Mouse (Mus musculus): ENCODE measurements around the gene Igf1. TPM values are rescaled to one million over a fixed set of nuclear protein-coding genes. Genes with fewer than 3 reads are reported as not detected.

Igf1 gene
- polyA plus RNA-seq, 1 experiment, result 73.2 TPM

- TF ChIP-seq CTCF (IDR thresholded peaks at IDR 0.05; ENCODE audit: borderline replicate concordance, insufficient read depth, low read length) (no peak), POLR2A (IDR thresholded peaks at IDR 0.05; ENCODE audit: low read depth, low read length) (no peak)
- no peak overlapping the region for H3K27ac ChIP-seq (ENCODE audit: insufficient read depth, low read length)
- H3K4me3 ChIP-seq (ENCODE audit: insufficient read depth, low read length), result no peak overlapping the region
- H3K4me1 ChIP-seq (ENCODE audit: control insufficient read depth, insufficient read depth, low read length), result 0 out of 2 replicates have a peak, but pooled peaks cover 3% of the 10 kb centered on the region
These were observed 35.2 kb downstream of the Igf1 start for GRCm38 (mm10) chr10:87893272-87893671.

GRCm38 (mm10) chr10:87894461-87895120 lies 36.5 kb downstream of the Igf1 start:
- Histone ChIP-seq H3K4me3 (ENCODE audit: insufficient read depth, low read length) (no peak overlapping the region), H3K27ac (ENCODE audit: insufficient read depth, low read length) (no peak overlapping the region), H3K4me1 (ENCODE audit: control insufficient read depth, insufficient read depth, low read length) (no peaks in the 10 kb centered on the region)
- no peak for TF ChIP-seq POLR2A (IDR thresholded peaks at IDR 0.05; ENCODE audit: low read depth, low read length)
- no peak for TF ChIP-seq CTCF (IDR thresholded peaks at IDR 0.05; ENCODE audit: borderline replicate concordance, insufficient read depth, low read length)

DNA sequence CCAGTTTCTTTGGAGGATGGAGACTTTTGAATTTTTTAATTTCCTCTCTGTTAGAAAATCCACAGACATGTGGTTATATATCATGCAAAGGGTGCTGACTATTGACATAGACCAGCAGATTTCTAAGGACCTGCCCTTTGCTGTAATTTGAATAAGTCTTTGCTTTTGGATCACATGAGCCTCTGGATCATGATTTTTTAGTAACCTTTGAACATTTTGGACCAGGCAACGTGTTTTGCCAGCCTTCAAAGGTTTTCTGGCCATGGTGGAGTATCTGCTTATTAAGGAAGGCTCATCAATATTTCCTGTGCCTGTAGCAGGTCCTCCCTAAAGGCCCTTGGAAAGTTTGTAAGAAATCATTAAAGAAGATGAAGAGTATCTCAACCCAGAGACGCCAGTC lies 37.3 kb downstream of the Igf1 start:
- no peak for TF ChIP-seq POLR2A (IDR thresholded peaks at IDR 0.05; ENCODE audit: low read depth, low read length)
- TF ChIP-seq CTCF (IDR thresholded peaks at IDR 0.05; ENCODE audit: borderline replicate concordance, insufficient read depth, low read length), result no peak
- Histone ChIP-seq H3K27ac (ENCODE audit: insufficient read depth, low read length) (no peak overlapping the region), H3K4me1 (ENCODE audit: control insufficient read depth, insufficient read depth, low read length) (no peaks in the 10 kb centered on the region), H3K4me3 (ENCODE audit: insufficient read depth, low read length) (no peak overlapping the region)

GRCm38 (mm10) chr10:87897331-87897730 lies 39.3 kb downstream of the Igf1 start:
- TF ChIP-seq CTCF (IDR thresholded peaks at IDR 0.05; ENCODE audit: borderline replicate concordance, insufficient read depth, low read length) (no peak), POLR2A (IDR thresholded peaks at IDR 0.05; ENCODE audit: low read depth, low read length) (no peak)
- Histone ChIP-seq H3K4me3 (ENCODE audit: insufficient read depth, low read length) (no peak overlapping the region), H3K4me1 (ENCODE audit: control insufficient read depth, insufficient read depth, low read length) (no peaks in the 10 kb centered on the region), H3K27ac (ENCODE audit: insufficient read depth, low read length) (no peak overlapping the region)

DNA sequence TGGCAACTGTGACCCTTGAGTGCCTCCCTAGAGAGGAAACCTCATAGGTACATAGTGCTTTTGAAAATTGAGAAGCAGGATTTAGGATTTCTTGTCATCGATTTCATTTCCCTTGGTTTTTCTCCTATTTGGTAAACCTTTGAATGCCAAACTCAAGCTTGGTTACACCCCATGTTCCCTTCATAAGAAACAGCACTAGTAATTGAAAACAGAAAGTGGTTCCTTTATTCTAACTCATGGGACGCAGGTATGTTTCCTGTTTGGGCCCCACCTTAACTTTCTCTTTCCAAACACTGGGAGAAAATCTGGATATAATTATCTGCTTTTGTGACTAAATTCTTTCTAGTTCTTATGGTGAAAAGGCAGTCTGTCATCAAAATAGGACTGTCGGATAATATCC lies 40.8 kb downstream of the Igf1 start:
- H3K27ac ChIP-seq (ENCODE audit: insufficient read depth, low read length), result no peak overlapping the region
- no peaks in the 10 kb centered on the region for H3K4me1 ChIP-seq (ENCODE audit: control insufficient read depth, insufficient read depth, low read length)
- TF ChIP-seq CTCF (IDR thresholded peaks at IDR 0.05; ENCODE audit: borderline replicate concordance, insufficient read depth, low read length) (no peak), POLR2A (IDR thresholded peaks at IDR 0.05; ENCODE audit: low read depth, low read length) (no peak)

DNA sequence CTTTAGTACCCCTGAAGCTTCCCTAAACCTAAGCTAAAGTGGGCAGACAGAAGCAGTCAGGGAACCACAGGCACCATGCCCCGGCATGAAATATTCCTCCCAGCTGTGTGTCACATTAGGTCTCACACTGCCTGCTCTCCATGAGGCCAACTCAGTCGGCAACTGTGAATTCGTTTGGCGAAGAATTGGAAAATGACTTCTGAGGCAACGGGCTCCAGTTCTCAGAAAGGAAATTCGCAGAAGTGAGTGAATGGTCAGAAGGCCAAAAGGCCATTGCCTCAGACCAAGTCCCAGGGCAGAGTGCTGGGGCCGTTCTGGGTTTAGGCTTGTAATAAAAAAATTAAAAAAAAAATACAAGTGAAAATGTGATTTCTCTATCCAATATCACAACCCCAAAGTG lies 43.9 kb downstream of the Igf1 start:
- Histone ChIP-seq H3K4me3 (ENCODE audit: insufficient read depth, low read length) (no peak overlapping the region), H3K27ac (ENCODE audit: insufficient read depth, low read length) (no peak overlapping the region), H3K4me1 (ENCODE audit: control insufficient read depth, insufficient read depth, low read length) (peaks cover 3% of the 10 kb centered on the region; the same call in 1 of the 2 replicates)
- TF ChIP-seq CTCF (IDR thresholded peaks at IDR 0.05; ENCODE audit: borderline replicate concordance, insufficient read depth, low read length), result no peak
- no peak for TF ChIP-seq POLR2A (IDR thresholded peaks at IDR 0.05; ENCODE audit: low read depth, low read length)

More for the DNA sequence above, 40.8 kb downstream of the Igf1 start:
- no peak overlapping the region for H3K4me3 ChIP-seq (ENCODE audit: insufficient read depth, low read length)

DNA sequence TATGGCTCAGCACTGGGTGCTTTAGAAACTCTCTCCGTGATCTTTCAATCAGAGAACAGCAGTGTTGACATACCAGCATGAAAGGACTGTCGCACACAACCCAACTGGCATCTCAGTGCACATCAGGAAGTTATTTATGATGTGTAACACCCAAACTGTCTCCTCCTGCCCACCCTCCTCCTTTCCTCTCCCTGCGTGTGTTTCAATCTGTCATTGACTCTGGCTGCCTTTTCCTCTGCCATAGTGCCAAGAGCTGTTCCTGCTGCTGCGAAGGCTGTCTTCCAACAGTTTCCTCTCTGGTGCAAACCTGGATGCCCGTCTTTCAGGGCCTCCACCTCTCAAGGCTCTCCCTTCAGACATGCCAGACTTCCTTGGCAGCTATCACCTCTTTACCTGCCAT lies 46.3 kb downstream of the Igf1 start:
- Histone ChIP-seq H3K4me3 (ENCODE audit: insufficient read depth, low read length) (no peak overlapping the region), H3K4me1 (ENCODE audit: control insufficient read depth, insufficient read depth, low read length) (peaks cover 3% of the 10 kb centered on the region; the same call in 1 of the 2 replicates), H3K27ac (ENCODE audit: insufficient read depth, low read length) (no peak overlapping the region)
- TF ChIP-seq CTCF (IDR thresholded peaks at IDR 0.05; ENCODE audit: borderline replicate concordance, insufficient read depth, low read length) (no peak), POLR2A (IDR thresholded peaks at IDR 0.05; ENCODE audit: low read depth, low read length) (no peak)

GRCm38 (mm10) chr10:87905087-87905486 lies 47.0 kb downstream of the Igf1 start:
- Histone ChIP-seq H3K4me1 (ENCODE audit: control insufficient read depth, insufficient read depth, low read length) (peaks cover 3% of the 10 kb centered on the region; the same call in 1 of the 2 replicates), H3K4me3 (ENCODE audit: insufficient read depth, low read length) (no peak overlapping the region), H3K27ac (ENCODE audit: insufficient read depth, low read length) (no peak overlapping the region)
- TF ChIP-seq POLR2A (IDR thresholded peaks at IDR 0.05; ENCODE audit: low read depth, low read length) (no peak), CTCF (IDR thresholded peaks at IDR 0.05; ENCODE audit: borderline replicate concordance, insufficient read depth, low read length) (no peak)

- Histone ChIP-seq H3K4me1 (ENCODE audit: control insufficient read depth, insufficient read depth, low read length) (peaks cover 3% of the 10 kb centered on the region; the same call in 1 of the 2 replicates), H3K27ac (ENCODE audit: insufficient read depth, low read length) (no peak overlapping the region), H3K4me3 (ENCODE audit: insufficient read depth, low read length) (no peak overlapping the region)
- TF ChIP-seq CTCF (IDR thresholded peaks at IDR 0.05; ENCODE audit: borderline replicate concordance, insufficient read depth, low read length) (no peak), POLR2A (IDR thresholded peaks at IDR 0.05; ENCODE audit: low read depth, low read length) (no peak)
These were observed 48.1 kb downstream of the Igf1 start for GRCm38 (mm10) chr10:87906121-87906520.

- no peak overlapping the region for H3K27ac ChIP-seq (ENCODE audit: insufficient read depth, low read length)
- H3K4me1 ChIP-seq (ENCODE audit: control insufficient read depth, insufficient read depth, low read length), result peaks cover 3% of the 10 kb centered on the region; the same call in 1 of the 2 replicates
- TF ChIP-seq POLR2A (IDR thresholded peaks at IDR 0.05; ENCODE audit: low read depth, low read length), result no peak
- TF ChIP-seq CTCF (IDR thresholded peaks at IDR 0.05; ENCODE audit: borderline replicate concordance, insufficient read depth, low read length), result no peak
- H3K4me3 ChIP-seq (ENCODE audit: insufficient read depth, low read length), result no peak overlapping the region
These were observed 48.8 kb downstream of the Igf1 start for GRCm38 (mm10) chr10:87906757-87907307.

Measured in embryonic fibroblast, embryonic 13.5 days (primary cell).